ENCODE assay signal across 8 mouse cellular contexts in the genomic region with DNA sequence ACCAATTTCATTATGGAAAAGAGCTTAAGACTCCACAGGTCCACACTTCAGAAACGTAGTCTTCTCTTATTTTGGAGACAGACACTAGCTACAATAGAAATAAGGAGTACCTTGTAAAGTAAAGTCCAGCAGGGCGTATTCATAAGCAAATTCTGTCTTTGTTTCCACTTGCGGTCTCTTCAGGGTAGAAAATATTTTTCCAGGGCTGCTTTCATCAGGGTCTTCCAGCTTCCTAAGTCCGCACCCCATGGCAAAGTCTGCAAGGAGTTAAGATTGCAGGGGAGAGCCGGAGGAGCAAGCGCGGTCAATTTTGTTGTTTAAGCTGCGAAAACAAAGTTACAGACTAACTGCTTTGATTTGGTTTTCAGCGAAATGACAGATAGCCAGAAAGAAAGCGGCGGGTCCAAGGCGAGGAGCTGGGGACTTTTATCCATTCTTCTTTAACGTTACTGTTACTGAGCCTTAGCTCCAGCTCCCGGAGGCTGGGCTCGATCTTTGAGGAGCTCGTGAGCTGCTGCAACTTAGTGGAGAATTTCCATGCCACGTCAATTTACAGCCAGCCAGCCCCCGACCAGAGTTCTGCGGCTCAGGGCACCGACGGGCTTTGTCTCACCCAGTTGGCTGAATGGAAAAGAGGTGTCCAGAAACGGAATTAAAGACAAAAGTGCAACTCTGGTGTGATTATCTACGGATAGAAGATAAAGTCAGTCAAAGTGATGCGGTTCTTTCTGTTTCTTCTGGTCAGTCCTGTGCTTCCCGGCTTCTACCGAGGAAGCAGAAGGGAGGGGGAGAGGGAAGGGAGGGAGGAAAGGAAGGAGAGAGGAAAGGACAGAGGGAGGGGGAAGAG. TPM values are rescaled to one million over a fixed set of nuclear protein-coding genes. Genes with fewer than 3 reads are reported as not detected.
DNase-seq lines count a peak whose midpoint lies in the region; ATAC-seq and TF ChIP-seq lines count a peak whose summit lies in the region.

A gene (minus strand): TSS at position 772 of the 847 bp plus-strand sequence.

- H3K27ac ChIP-seq in liver, adult 2 months (replicated peaks; ENCODE audit: insufficient read depth, low read depth, low read length): no peak within 1 kb of the TSS
- H3K27ac ChIP-seq in heart, embryonic 14.5 days (replicated peaks in 1 of 2; ENCODE audit: control insufficient read depth in 1 of 2, insufficient read depth in 1 of 2, low read depth in 2 of 2, low read length in 2 of 2): peak within 1 kb of the TSS; percentile 66 to 69
- peak within 1 kb of the TSS; percentile 77 for H3K27ac ChIP-seq in stomach, embryonic 16.5 days (ENCODE audit: low read length)

- no peaks in the 10 kb centered on the region for H3K79me2 ChIP-seq in liver, adult 2 months (ENCODE audit: control insufficient read depth, insufficient read depth, low read length)

- peak within 1 kb of the TSS; percentile 61 for H3K4me3 ChIP-seq in liver, adult 2 months (ENCODE audit: insufficient read depth, low read depth, low read length)
- peak within 1 kb of the TSS; percentile 49 to 50 for H3K4me3 ChIP-seq in heart, embryonic 14.5 days (ENCODE audit: control insufficient read depth in 1 of 2, insufficient read depth in 1 of 2, low read depth in 1 of 2, low read length in 2 of 2)
- H3K4me3 ChIP-seq in stomach, embryonic 16.5 days (replicated peaks; ENCODE audit: low read length): peak within 1 kb of the TSS; percentile 59

- 8% methylated on average over 26 of the region's 26 CpGs for WGBS in liver, adult 2 months
- 4% methylated on average over 26 of the region's 26 CpGs for WGBS in heart, embryonic 14.5 days
- WGBS in stomach, embryonic 16.5 days: 4% methylated on average over 26 of the region's 26 CpGs

- H3K36me3 ChIP-seq in liver, adult 2 months (ENCODE audit: control insufficient read depth, insufficient read depth, low read length): no peaks in the 10 kb centered on the region
- H3K36me3 ChIP-seq in heart, embryonic 14.5 days (ENCODE audit: control insufficient read depth, insufficient read depth, low read length): no peaks in the 10 kb centered on the region
- no peaks in the 10 kb centered on the region for H3K36me3 ChIP-seq in stomach, embryonic 16.5 days (ENCODE audit: control insufficient read depth, insufficient read depth, low read length)

- no peak for DNase-seq in liver, adult 2 months (ENCODE audit: extremely low read depth, low read depth, low spot score)
- no peak for DNase-seq in liver
- DNase-seq in embryo, embryonic 9.5 days (ENCODE audit: extremely low spot score): peak; percentile 71
- DNase-seq in kidney, postnatal 4 days: peak; percentile 53 to 72
- DNase-seq in lung, postnatal 14 days: peak; percentile 37
- DNase-seq in natural killer cell, adult 2 months (ENCODE audit: low spot score in 2 of 2): no peak

- peak; percentile 63; the same call in 1 of the 2 replicates for ATAC-seq in heart, embryonic 14.5 days (ENCODE audit: insufficient number of reproducible peaks, insufficient read depth, low FRiP score, low read depth)
- ATAC-seq in stomach, embryonic 16.5 days (ENCODE audit: insufficient read depth, low FRiP score): no peak

- TF ChIP-seq CTCF in liver, adult 2 months (IDR thresholded peaks at IDR 0.05; ENCODE audit: low read depth, low read length): no peak

- no peak for TF ChIP-seq POLR2A in liver, adult 2 months (IDR thresholded peaks at IDR 0.05; ENCODE audit: extremely low read depth, insufficient read depth, low read length)

- no peaks in the 10 kb centered on the region for H3K9me3 ChIP-seq in heart, embryonic 14.5 days (ENCODE audit: control insufficient read depth, low read length)
- no peaks in the 10 kb centered on the region for H3K9me3 ChIP-seq in stomach, embryonic 16.5 days (replicated peaks; ENCODE audit: control insufficient read depth, low read length)

- H3K9ac ChIP-seq in liver, adult 2 months (ENCODE audit: low read depth, low read length): peak within 1 kb of the TSS; percentile 51; the same call in 1 of the 2 replicates
- peak within 1 kb of the TSS; percentile 78 for H3K9ac ChIP-seq in heart, embryonic 14.5 days (ENCODE audit: low read length)
- H3K9ac ChIP-seq in stomach, embryonic 16.5 days (ENCODE audit: low read length): peak within 1 kb of the TSS; percentile 76

- no peaks in the 10 kb centered on the region; the same call in 1 of the 2 replicates for H3K4me1 ChIP-seq in liver, adult 2 months (ENCODE audit: control insufficient read depth, insufficient read depth, low read length)
- H3K4me1 ChIP-seq in heart, embryonic 14.5 days (ENCODE audit: control insufficient read depth in 2 of 2, insufficient read depth in 2 of 2, low read length in 2 of 2): peaks cover 5 to 11% of the 10 kb centered on the region in 2 experiments
- H3K4me1 ChIP-seq in stomach, embryonic 16.5 days (ENCODE audit: control insufficient read depth, insufficient read depth, low read length): peaks cover 12% of the 10 kb centered on the region; the same call in 1 of the 2 replicates

- no peaks in the 10 kb centered on the region for H3K27me3 ChIP-seq in liver, adult 2 months (ENCODE audit: control insufficient read depth, insufficient read depth, low read length)
- H3K27me3 ChIP-seq in heart, embryonic 14.5 days (ENCODE audit: control insufficient read depth, insufficient read depth, low read length): no peaks in the 10 kb centered on the region
- H3K27me3 ChIP-seq in stomach, embryonic 16.5 days (ENCODE audit: control insufficient read depth, insufficient read depth, low read length): no peaks in the 10 kb centered on the region

- peak within 1 kb of the TSS; percentile 66 for H3K4me2 ChIP-seq in heart, embryonic 14.5 days (ENCODE audit: low read length)
- H3K4me2 ChIP-seq in stomach, embryonic 16.5 days (ENCODE audit: low read depth, low read length): peak within 1 kb of the TSS; percentile 66

RNA-seq across cellular contexts. Expression of the gene that starts here (rescaled TPM):
- 0.37 and 0.54 TPM in 2 replicates for total RNA-seq in liver, adult 2 months (2014; rRNA removed)
- 0.24 and 0.29 TPM in 2 replicates for polyA plus RNA-seq in liver, adult 2 months (2012; rRNA removed)
- 8.2 and 9.2 TPM in 2 replicates for polyA plus RNA-seq in heart, embryonic 14.5 days (2014; fragmentation: Nextera tagmentation; extraction: Ambion mirVana)
- polyA plus RNA-seq in stomach, embryonic 16.5 days (2015; fragmentation: Nextera tagmentation; extraction: Ambion mirVana): 8.4 and 10.6 TPM in 2 replicates

Comparison
In these comparisons a context has a peak if more than half of its experiments do, and no peak if none do; other contexts are left out.
1. DNase-seq: peak in embryo, embryonic 9.5 days (single experiment), kidney, postnatal 4 days (2 of 2) and lung, postnatal 14 days (single experiment); none in liver, adult 2 months (single experiment), liver (single experiment) and natural killer cell, adult 2 months (0 of 2).
2. Peak in every context shown above with its lines, with median percentiles within 50 percentile points of each other: H3K4me3 ChIP-seq and H3K9ac ChIP-seq.